Mouse (Mus musculus) left cerebral cortex, postnatal 10 days (tissue): Measurements from ENCODE around the gene Nectin4. TPM values are rescaled to one million over a fixed set of nuclear protein-coding genes. Genes with fewer than 3 reads are reported as not detected.

Source experiments
- DNase-seq, 2 experiments: peaks; one replicate each; pipeline ENCODE4 v3.0.0; 2021 to 2022; ENCODE audit warnings: low spot score in 2 of 2, mixed read lengths in 1 of 2; ENCODE audit errors: extremely low spot score in 1 of 2
- intact Hi-C: fragments of 180-260 bp; cut with DNase I; formaldehyde crosslinking; loops from one replicate; pipeline ENCODE4 v1.15.1; 2025
- total RNA-seq, 2 experiments: library from RNA; stranded (reverse); gene quantifications; 2 replicates each; pipeline ENCODE4 v1.2.3; 2021

Nectin4 gene
- total RNA-seq, 2 experiments from 2014 or later = 1.4 TPM

GRCm38 (mm10) chr1:171390101-171390500 lies 20.2 kb downstream of the Nectin4 start:
- DNase-seq = no peak
- intact Hi-C loops = no loop called here

GRCm38 (mm10) chr1:171401821-171402220 lies 31.9 kb downstream of the Nectin4 start:
- DNase-seq = no peak
- intact Hi-C loops = no loop called here

- intact Hi-C loops = no loop called here
- no peak for DNase-seq
Measured at GRCm38 (mm10) chr1:171402991-171403390, 33.1 kb downstream of the Nectin4 start.

- intact Hi-C loops = no loop called here
- no peak for DNase-seq
Measured at GRCm38 (mm10) chr1:171407263-171407662, 37.4 kb downstream of the Nectin4 start.

- DNase-seq = no peak
- intact Hi-C loops = loop anchor here (5.0 to 10.0 kb wide), 2 partner anchors 48 to 65 kb away; partner anchors contain the start of gene Klhdc9
Measured at GRCm38 (mm10) chr1:171410231-171410630, 40.3 kb downstream of the Nectin4 start.

GRCm38 (mm10) chr1:171410947-171411484 lies 41.1 kb downstream of the Nectin4 start, which contains the start of gene Usf1:
Usf1 (plus strand) TSS chr1:171411313.
- DNase-seq = peak; percentile 93 to 97
- intact Hi-C loops = loop anchor here (5.0 to 10.0 kb wide), 2 partner anchors 49 to 64 kb away; partner anchors contain the start of gene Klhdc9

GRCm38 (mm10) chr1:171411492-171411941 lies 41.6 kb downstream of the Nectin4 start:
- intact Hi-C loops = loop anchor here (5.0 to 10.0 kb wide), 2 partner anchors 49 to 63 kb away; partner anchors contain the start of gene Klhdc9
- DNase-seq = no peak

- peak in 1 of 2 experiments; percentile 64 for DNase-seq
- intact Hi-C loops = loop anchor here (5.0 to 10.0 kb wide), 2 partner anchors 50 to 63 kb away; partner anchors contain the start of gene Klhdc9
Measured at GRCm38 (mm10) chr1:171412001-171412441, 42.1 kb downstream of the Nectin4 start.

GRCm38 (mm10) chr1:171412446-171412845 lies 42.5 kb downstream of the Nectin4 start:
- intact Hi-C loops = loop anchor here (5.0 to 10.0 kb wide), 2 partner anchors 50 to 62 kb away; partner anchors contain the start of gene Klhdc9

GRCm38 (mm10) chr1:171413608-171414007 lies 43.7 kb downstream of the Nectin4 start:
- intact Hi-C loops = loop anchor here (5.0 to 10.0 kb wide), 2 partner anchors 51 to 61 kb away; partner anchors contain the start of gene Klhdc9
- no peak for DNase-seq

More at GRCm38 (mm10) chr1:171412446-171412845, 42.5 kb downstream of the Nectin4 start:
- DNase-seq = peak in 1 of 2 experiments; percentile 56

GRCm38 (mm10) chr1:171418660-171419059 lies 48.8 kb downstream of the Nectin4 start, which contains the start of gene Tstd1:
Tstd1 (plus strand) TSS chr1:171418872.
- DNase-seq = no peak
- intact Hi-C loops = loop anchor here (5.0 to 10.0 kb wide), 2 partner anchors 56 to 694 kb away; no protein-coding TSS in a partner anchor

GRCm38 (mm10) chr1:171419291-171419882 lies 49.5 kb downstream of the Nectin4 start:
- intact Hi-C loops = loop anchor here (5.0 to 10.0 kb wide), 2 partner anchors 55 to 693 kb away; no protein-coding TSS in a partner anchor

GRCm38 (mm10) chr1:171419905-171420304 lies 50.0 kb downstream of the Nectin4 start:
- DNase-seq = no peak
- intact Hi-C loops = loop anchor here (5.0 to 10.0 kb wide), 2 partner anchors 55 to 692 kb away; no protein-coding TSS in a partner anchor

More at GRCm38 (mm10) chr1:171419291-171419882, 49.5 kb downstream of the Nectin4 start:
- DNase-seq = no peak

- intact Hi-C loops = no loop called here
- DNase-seq = no peak
Measured at GRCm38 (mm10) chr1:171422504-171423095, 52.7 kb downstream of the Nectin4 start.

GRCm38 (mm10) chr1:171424638-171425037 lies 54.7 kb downstream of the Nectin4 start:
- DNase-seq = no peak
- intact Hi-C loops = no loop called here

GRCm38 (mm10) chr1:171425126-171425525 lies 55.2 kb downstream of the Nectin4 start:
- no peak for DNase-seq
- intact Hi-C loops = no loop called here

GRCm38 (mm10) chr1:171432158-171432557 lies 62.3 kb downstream of the Nectin4 start:
- DNase-seq = no peak
- intact Hi-C loops = no loop called here

GRCm38 (mm10) chr1:171435288-171435814 lies 65.5 kb downstream of the Nectin4 start:
- no peak for DNase-seq
- intact Hi-C loops = no loop called here

GRCm38 (mm10) chr1:171435974-171436373 lies 66.1 kb downstream of the Nectin4 start:
- intact Hi-C loops = no loop called here

More at GRCm38 (mm10) chr1:171435974-171436373, 66.1 kb downstream of the Nectin4 start:
- DNase-seq = no peak
